Mouse (Mus musculus) neural tube, embryonic 13.5 days (tissue): Measurements from ENCODE around the gene Kcnk13. TPM values are rescaled to one million over a fixed set of nuclear protein-coding genes. Genes with fewer than 3 reads are reported as not detected.

Experiments
- ATAC-seq: fragments of 200-750 bp; cut with Nextera tagmentation; 2 replicates; pipeline ENCODE4 v1.8.0; 2017; ENCODE audit warnings: low read depth, mild to moderate bottlenecking, moderate TSS enrichment, moderate library complexity
- H3K27ac ChIP-seq: fragments of 300-500 bp; sonication (generic); replicated peaks from 2 replicates; pipeline ENCODE4 v1.5.1; 2015; ENCODE audit warnings: moderate library complexity, mild to moderate bottlenecking, inconsistent platforms
- H3K27me3 ChIP-seq: fragments of 300-500 bp; sonication (generic); 2 replicates; pipeline ENCODE4 v1.6.1; 2015; ENCODE audit warnings: mild to moderate bottlenecking, inconsistent platforms
- H3K36me3 ChIP-seq: fragments of 300-500 bp; sonication (generic); 2 replicates; pipeline ENCODE4 v1.6.1; 2015; ENCODE audit warnings: mild to moderate bottlenecking, inconsistent platforms
- H3K4me1 ChIP-seq: fragments of 300-500 bp; sonication (generic); replicated peaks from 2 replicates; pipeline ENCODE4 v1.6.1; 2015; ENCODE audit warnings: inconsistent platforms
- H3K4me2 ChIP-seq: fragments of 300-500 bp; sonication (generic); 2 replicates; pipeline ENCODE4 v1.6.1; 2015; ENCODE audit warnings: inconsistent platforms, mild to moderate bottlenecking, moderate library complexity
- H3K4me3 ChIP-seq: fragments of 300-500 bp; sonication (generic); 2 replicates; pipeline ENCODE4 v1.5.1; 2015; ENCODE audit warnings: mild to moderate bottlenecking, inconsistent platforms
- H3K9ac ChIP-seq: fragments of 300-500 bp; sonication (generic); 2 replicates; pipeline ENCODE4 v1.6.1; 2015; ENCODE audit warnings: moderate library complexity, mild to moderate bottlenecking, inconsistent platforms
- H3K9me3 ChIP-seq: fragments of 300-500 bp; sonication (generic); 2 replicates; pipeline ENCODE4 v1.6.1; 2016; ENCODE audit warnings: inconsistent platforms
- WGBS: fragments of 180-500 bp; shearing (Covaris S2); methylation state at CpG from one replicate; pipeline ENCODE4 v1.1.7; 2015; 5-methylcytosine and 5-hydroxymethylcytosine counted together
- polyA plus RNA-seq: library from polyadenylated mRNA; unstranded; fragments of >200 nt; fragmentation: Nextera tagmentation; extraction: Ambion mirVana; gene quantifications from 2 replicates; pipeline ENCODE4 v1.2.1, GENCODE M21; 2015

Gene Kcnk13
- polyA plus RNA-seq, 1 experiment from 2014 or later, result 0.42 TPM

DNA sequence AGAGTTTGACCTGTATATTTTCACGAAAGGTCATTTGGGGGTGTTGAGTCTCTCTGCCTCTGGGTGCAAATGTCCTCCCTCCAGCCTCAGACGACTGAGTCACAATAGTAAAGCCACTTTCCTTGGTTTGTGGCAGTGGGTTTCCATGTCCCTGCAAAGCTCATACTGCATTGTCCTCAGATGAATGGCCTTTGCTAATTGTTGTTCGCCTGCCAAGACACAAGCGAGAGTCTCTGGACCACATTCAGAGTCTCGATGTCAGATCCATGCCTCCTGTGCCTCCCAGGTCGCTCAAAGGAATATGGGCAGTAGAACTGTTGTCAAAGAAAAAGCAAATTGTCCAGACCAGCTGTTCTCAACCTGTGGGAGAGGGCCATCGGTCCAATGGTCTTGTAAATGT lies 36.1 kb downstream of the Kcnk13 start:
- Histone ChIP-seq H3K9me3 (no peaks in the 10 kb centered on the region), H3K27ac (no peak overlapping the region), H3K9ac (no peak overlapping the region), H3K27me3 (no peaks in the 10 kb centered on the region), H3K4me2 (no peak overlapping the region), H3K4me3 (no peak overlapping the region), H3K36me3 (no peaks in the 10 kb centered on the region), H3K4me1 (0 out of 2 replicates have a peak, but pooled peaks cover 7% of the 10 kb centered on the region)
- ATAC-seq, result no peak
- WGBS, result 80% methylated on average over 7 of the region's 7 CpGs

DNA sequence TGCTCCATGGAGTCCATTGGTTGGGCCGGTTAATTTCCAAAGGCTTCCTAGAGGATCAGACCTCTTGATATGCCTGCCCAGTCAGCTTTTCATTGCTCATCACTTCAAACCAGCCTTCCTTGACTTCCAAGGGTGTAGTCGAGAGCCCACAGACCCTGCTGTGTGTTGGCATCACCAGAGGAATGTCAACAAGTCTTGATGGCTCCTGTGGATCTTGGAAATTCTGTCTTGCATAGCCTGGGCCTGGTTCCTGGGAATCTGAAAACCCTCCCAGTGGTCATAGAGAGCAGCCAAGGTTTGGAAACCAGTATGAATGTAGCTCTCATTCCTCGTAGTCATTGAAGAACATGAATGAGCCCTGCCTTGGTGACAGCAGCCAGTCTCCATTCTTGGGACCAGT lies 36.9 kb downstream of the Kcnk13 start:
- 92% methylated on average over 3 of the region's 3 CpGs for WGBS
- H3K36me3 ChIP-seq, result no peaks in the 10 kb centered on the region

DNA sequence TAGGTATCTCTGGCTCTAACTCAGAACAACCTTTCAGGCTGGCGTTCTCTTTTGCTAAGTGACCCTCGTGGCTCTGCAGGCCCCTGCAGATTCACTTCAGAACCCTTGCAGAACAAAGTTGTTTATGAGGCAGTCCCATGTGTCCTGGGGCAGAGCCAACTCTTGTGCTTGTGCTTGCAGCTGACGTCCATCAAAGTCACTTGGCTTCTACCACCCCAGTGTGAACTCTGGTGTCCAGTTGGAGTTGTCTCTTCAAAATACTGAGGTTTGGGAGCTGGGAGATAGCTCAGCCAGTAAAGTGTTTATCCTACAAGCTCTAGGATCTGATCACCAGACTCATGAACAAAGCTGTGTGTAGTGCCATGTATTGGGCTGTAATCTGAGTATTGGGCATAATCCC lies 37.6 kb downstream of the Kcnk13 start:
- Histone ChIP-seq H3K9me3 (no peaks in the 10 kb centered on the region), H3K4me1 (0 out of 2 replicates have a peak, but pooled peaks cover 7% of the 10 kb centered on the region), H3K4me2 (no peak overlapping the region), H3K9ac (no peak overlapping the region), H3K36me3 (no peaks in the 10 kb centered on the region), H3K27me3 (no peaks in the 10 kb centered on the region), H3K4me3 (no peak overlapping the region), H3K27ac (no peak overlapping the region)
- no peak for ATAC-seq
- 72% methylated on average over 3 of the region's 3 CpGs for WGBS

More for the DNA sequence above, 36.9 kb downstream of the Kcnk13 start:
- Histone ChIP-seq H3K4me2 (no peak overlapping the region), H3K4me1 (0 out of 2 replicates have a peak, but pooled peaks cover 7% of the 10 kb centered on the region), H3K9ac (no peak overlapping the region), H3K27me3 (no peaks in the 10 kb centered on the region), H3K9me3 (no peaks in the 10 kb centered on the region), H3K4me3 (no peak overlapping the region), H3K27ac (no peak overlapping the region)
- no peak for ATAC-seq

DNA sequence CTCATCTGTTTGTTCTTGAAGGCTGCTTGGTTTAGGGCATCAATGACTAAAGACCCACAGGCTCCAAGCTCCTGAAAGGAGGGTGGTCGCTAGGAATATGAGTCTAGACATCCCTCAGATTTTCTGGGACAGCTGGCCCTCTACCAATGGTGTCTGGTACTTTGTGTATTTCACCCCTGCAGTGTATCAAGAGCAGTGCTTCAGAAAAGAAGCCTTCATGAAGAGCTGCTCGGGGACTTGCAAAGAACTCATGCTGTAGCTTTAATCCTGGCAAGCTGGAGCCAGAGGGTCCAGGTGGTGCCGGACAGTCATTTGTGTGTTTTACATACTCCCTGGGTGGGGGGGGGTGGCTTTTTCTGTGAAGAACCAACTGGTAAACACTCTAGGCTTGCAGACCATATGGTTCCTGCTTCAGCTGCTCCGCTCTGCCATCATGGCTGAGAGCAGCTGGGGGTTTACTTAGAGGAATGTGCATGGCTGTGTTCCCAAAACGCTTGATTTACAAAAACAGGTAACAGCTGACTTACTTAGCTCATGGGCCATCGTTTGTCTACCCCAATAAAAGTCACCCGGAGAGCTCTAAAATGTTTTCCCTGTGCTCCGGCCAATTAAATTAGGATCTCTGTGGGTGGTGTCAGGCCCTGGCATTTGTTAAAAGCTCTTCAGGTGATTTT lies 38.8 kb downstream of the Kcnk13 start:
- Histone ChIP-seq H3K27me3 (no peaks in the 10 kb centered on the region), H3K9me3 (no peaks in the 10 kb centered on the region), H3K27ac (no peak overlapping the region), H3K36me3 (no peaks in the 10 kb centered on the region), H3K4me2 (no peak overlapping the region), H3K4me1 (0 out of 2 replicates have a peak, but pooled peaks cover 7% of the 10 kb centered on the region), H3K9ac (no peak overlapping the region), H3K4me3 (no peak overlapping the region)
- no peak; the same call in 1 of the 2 replicates for ATAC-seq
- WGBS, result 38% methylated on average over 8 of the region's 8 CpGs

DNA sequence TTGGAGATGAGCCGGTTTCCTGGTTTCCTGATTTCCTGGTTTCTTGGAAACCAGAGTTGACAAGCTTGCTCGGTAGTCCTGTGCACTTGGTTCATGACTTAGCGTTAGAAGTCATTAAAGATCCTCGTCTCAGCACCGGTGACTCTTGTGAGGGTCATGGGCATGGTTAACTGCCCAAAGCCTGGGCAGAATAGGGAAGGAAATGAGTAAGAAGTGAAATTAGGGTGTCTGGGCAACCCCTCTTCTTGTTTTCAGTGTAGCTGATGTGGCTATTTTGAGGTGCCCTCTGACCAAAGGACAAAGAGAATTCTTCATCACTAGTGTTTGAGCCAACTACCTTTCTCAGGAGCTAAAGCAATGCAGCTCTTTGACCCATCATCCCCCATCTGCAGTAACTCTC lies 41.0 kb downstream of the Kcnk13 start:
- Histone ChIP-seq H3K9ac (no peak overlapping the region), H3K27ac (no peak overlapping the region), H3K9me3 (no peaks in the 10 kb centered on the region), H3K4me2 (no peak overlapping the region), H3K27me3 (no peaks in the 10 kb centered on the region), H3K4me3 (no peak overlapping the region), H3K36me3 (no peaks in the 10 kb centered on the region), H3K4me1 (0 out of 2 replicates have a peak, but pooled peaks cover 7% of the 10 kb centered on the region)
- ATAC-seq, result no peak
- WGBS, result 89% methylated on average over 5 of the region's 5 CpGs

DNA sequence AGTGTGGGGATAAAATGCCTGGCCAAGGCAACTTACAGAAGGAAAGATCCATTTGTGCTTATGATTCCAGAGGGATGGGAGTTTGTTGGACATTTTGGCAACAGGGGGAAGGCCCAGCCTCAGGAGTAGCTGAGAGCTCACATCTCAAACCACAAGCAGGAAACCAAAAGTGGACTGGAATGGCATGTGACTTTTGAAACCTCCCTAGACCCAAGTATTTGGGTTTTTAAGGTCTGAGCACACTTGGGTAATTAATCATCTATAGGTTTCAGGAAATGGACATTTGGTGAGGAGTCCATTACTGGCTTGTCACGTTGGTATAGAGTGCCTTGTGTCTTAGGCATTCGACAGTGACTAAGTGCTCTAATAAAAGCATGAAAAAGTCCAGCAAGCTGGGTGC lies 42.4 kb downstream of the Kcnk13 start:
- no peak overlapping the region for H3K4me2 ChIP-seq
- no peaks in the 10 kb centered on the region for H3K9me3 ChIP-seq
- ATAC-seq, result no peak
- H3K27me3 ChIP-seq, result no peaks in the 10 kb centered on the region
- 66% methylated on average over 2 of the region's 2 CpGs for WGBS
- no peak overlapping the region for H3K4me3 ChIP-seq
- no peak overlapping the region for H3K27ac ChIP-seq
- H3K4me1 ChIP-seq, result 0 out of 2 replicates have a peak, but pooled peaks cover 7% of the 10 kb centered on the region
- no peaks in the 10 kb centered on the region for H3K36me3 ChIP-seq
- H3K9ac ChIP-seq, result no peak overlapping the region

DNA sequence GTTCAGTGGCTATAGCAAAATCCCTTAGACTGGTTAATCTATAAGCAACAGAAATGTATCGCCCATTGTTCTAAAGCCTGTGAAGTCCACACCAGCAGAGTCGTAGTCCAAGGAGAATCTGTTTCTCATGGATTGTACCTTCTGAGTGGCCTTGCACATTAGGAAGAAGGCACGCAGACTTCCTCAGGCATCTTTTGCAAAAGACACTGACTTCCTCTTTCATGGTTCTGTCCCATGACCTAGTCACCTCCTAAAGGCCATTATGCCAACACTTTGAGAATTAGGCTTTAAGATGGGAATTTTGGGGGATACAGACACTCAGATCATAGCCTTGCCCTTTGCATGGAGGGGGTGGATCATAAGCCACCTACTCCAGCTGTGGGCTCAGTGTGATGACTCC lies 48.5 kb downstream of the Kcnk13 start:
- Histone ChIP-seq H3K27me3 (no peaks in the 10 kb centered on the region), H3K4me1 (no peaks in the 10 kb centered on the region), H3K9me3 (no peaks in the 10 kb centered on the region), H3K4me3 (no peak overlapping the region), H3K27ac (no peak overlapping the region), H3K9ac (no peak overlapping the region), H3K4me2 (no peak overlapping the region), H3K36me3 (no peaks in the 10 kb centered on the region)
- 91% methylated on average over 3 of the region's 3 CpGs for WGBS
- ATAC-seq, result no peak

DNA sequence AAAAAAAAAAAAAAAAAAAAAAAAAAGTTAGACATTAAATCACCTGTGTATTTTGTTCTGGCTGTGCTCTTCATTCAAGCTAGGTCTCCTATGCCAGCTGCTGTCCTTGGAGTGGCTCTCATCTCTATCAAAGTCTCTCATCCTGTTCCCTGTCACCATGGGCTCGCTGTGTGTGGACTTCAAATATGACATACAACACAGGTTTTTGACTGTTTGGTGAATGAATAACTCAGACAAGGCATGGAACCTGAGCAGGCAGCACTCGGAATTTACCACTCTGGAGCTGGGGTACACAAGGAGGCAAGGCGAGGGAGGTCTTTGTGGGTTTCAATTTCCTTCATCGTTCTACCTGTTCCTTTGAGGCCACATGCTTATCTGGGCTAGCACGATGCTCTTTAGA lies 50.8 kb downstream of the Kcnk13 start:
- Histone ChIP-seq H3K4me2 (no peak overlapping the region), H3K4me3 (no peak overlapping the region), H3K9me3 (no peaks in the 10 kb centered on the region), H3K4me1 (no peaks in the 10 kb centered on the region), H3K27ac (no peak overlapping the region), H3K36me3 (no peaks in the 10 kb centered on the region), H3K9ac (no peak overlapping the region), H3K27me3 (no peaks in the 10 kb centered on the region)
- ATAC-seq, result no peak
- 90% methylated on average over 5 of the region's 5 CpGs for WGBS

DNA sequence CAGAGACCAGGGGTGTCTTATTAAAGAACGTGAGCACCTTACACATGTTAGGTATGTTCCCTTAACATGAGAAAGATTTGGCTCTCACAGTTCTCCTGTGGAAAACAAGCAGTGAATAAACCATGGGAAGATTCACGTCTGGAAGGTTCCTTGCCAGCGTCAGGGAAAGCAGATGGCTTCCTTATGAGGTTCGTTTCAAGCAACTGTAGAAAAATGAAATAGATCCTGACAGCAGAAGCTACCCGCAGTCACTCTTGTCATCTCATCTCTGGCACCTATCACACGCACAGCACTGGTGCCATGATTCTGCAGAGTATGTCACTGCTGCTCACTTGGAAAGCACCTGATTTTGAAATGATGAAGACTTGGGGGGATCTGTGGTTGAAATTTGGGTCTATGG lies 53.4 kb downstream of the Kcnk13 start:
- Histone ChIP-seq H3K36me3 (no peaks in the 10 kb centered on the region), H3K27me3 (no peaks in the 10 kb centered on the region), H3K9me3 (no peaks in the 10 kb centered on the region), H3K27ac (no peak overlapping the region), H3K4me1 (no peaks in the 10 kb centered on the region), H3K4me3 (no peak overlapping the region), H3K4me2 (no peak overlapping the region), H3K9ac (no peak overlapping the region)
- WGBS, result 85% methylated on average over 6 of the region's 6 CpGs
- ATAC-seq, result no peak

DNA sequence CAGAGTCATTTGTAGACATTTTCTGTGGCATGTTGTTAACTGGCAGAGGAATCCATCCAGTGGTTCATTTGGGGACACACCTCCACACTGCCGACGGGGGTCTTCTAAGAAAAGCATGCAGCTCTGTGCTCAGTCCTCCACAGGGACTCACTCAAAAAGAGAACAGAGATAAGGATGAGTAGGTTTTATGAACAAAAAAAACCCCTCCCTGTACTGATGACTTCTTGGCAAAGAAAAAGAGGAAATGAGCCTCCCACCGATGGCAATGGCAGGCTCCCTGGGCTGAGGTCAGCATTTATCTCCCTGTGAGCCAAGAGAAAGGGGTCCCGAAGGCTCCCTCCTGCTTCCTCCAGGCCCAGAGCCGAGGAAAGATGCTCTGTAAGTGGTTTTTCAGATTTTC lies 58.2 kb downstream of the Kcnk13 start:
- H3K9ac ChIP-seq, result no peak overlapping the region
- no peak overlapping the region for H3K27ac ChIP-seq
- no peak overlapping the region for H3K4me3 ChIP-seq
- no peak for ATAC-seq
- 75% methylated on average over 5 of the region's 5 CpGs for WGBS
- no peak overlapping the region for H3K4me2 ChIP-seq
- no peaks in the 10 kb centered on the region for H3K27me3 ChIP-seq
- no peaks in the 10 kb centered on the region for H3K9me3 ChIP-seq
- H3K4me1 ChIP-seq, result peaks cover 4% of the 10 kb centered on the region; the same call in 1 of the 2 replicates
- H3K36me3 ChIP-seq, result no peaks in the 10 kb centered on the region

DNA sequence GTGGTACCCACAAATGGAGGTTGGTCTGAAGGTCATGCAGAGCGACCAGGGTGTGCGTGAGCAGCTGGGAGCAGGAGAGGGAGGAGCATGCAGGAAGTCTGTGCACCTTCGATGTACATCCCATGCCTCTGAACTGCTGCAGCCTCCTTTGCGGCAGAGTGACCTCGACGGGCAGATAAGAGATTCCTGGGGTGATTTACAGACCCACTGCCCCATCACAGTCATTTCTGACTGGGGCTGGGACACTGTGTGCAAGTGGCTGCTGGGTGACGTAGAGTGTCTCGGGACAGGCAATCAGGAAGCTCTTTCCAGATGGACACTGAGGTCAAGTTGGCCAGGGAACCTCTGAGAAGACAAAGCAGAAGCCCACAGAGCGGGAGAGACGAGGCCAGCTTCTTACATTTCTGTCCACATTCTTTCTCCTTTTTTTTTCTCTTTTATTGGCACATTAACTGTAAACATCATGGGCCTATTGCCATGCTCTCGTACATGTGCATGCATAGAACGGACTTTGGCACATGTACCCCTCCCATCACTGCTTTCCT lies 59.6 kb downstream of the Kcnk13 start:
- Histone ChIP-seq H3K27me3 (no peaks in the 10 kb centered on the region), H3K9me3 (no peaks in the 10 kb centered on the region), H3K4me2 (no peak overlapping the region), H3K36me3 (no peaks in the 10 kb centered on the region), H3K4me3 (no peak overlapping the region), H3K4me1 (peaks cover 4% of the 10 kb centered on the region; the same call in 1 of the 2 replicates), H3K27ac (no peak overlapping the region), H3K9ac (no peak overlapping the region)
- no peak for ATAC-seq
- WGBS, result 81% methylated on average over 12 of the region's 12 CpGs

DNA sequence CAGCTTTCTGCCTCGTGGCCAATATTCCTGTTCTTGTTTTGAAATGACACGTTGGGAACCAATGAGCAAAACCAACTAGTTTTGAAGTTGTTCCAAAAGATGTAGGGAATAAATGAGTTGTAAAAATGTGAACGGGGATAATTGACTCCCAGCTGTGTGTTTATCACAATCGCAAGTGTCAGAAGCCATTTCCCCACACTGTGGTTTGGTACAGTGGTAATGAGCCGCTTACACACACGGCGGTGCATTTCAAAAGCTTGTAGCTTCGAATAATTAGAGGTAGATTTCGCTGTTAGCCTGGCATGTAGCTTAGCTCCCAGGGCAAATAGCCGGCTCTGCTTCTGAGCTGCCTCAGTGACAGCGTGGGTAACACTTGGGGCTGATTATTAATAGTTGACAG lies 61.4 kb downstream of the Kcnk13 start:
- Histone ChIP-seq H3K4me2 (no peak overlapping the region), H3K9ac (no peak overlapping the region), H3K9me3 (no peaks in the 10 kb centered on the region), H3K27me3 (no peaks in the 10 kb centered on the region), H3K36me3 (no peaks in the 10 kb centered on the region), H3K4me3 (no peak overlapping the region), H3K4me1 (peaks cover 4% of the 10 kb centered on the region; the same call in 1 of the 2 replicates), H3K27ac (no peak overlapping the region)
- no peak for ATAC-seq
- WGBS, result 58% methylated on average over 11 of the region's 11 CpGs
